Comparison of ENCODE assay signal across 12 mouse cellular contexts in the genomic region with DNA sequence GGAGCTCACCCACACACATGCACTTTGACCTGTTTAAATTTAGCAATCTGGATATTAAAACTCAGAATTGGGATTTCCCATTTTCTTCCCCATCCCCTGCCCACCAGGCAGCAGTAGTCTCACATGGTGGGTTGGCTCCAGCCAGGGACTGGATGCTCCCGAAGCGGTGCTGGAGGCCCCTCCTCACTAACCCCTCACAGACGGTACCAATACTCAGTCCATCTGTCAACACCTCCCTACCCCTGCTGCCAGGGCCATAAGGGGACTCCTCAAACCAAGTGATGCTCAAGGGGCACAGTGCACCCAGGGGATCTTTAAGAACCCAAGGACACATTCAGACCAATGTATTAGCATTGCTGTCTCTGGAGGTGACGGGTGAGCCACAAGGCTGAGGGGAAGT. TPM values are rescaled to one million over a fixed set of nuclear protein-coding genes. Genes with fewer than 3 reads are reported as not detected.
DNase-seq lines count a peak whose midpoint lies in the region; ATAC-seq lines count a peak whose summit lies in the region.
"Had no signal": no experiment of that assay in that cellular context is flagged by ENCODE, and none has a peak within 500 bp of the region (broad histone marks: within the 10 kb centered on the region; RNA-seq: fewer than 3 reads in every experiment).

No protein-coding gene starts in this region.

- no peak for ATAC-seq in hindbrain, embryonic 11.5 days (ENCODE audit: low FRiP score)
- ATAC-seq in liver, embryonic 13.5 days (ENCODE audit: low read depth), result no peak
- ATAC-seq: Patski had no signal

- no peak for DNase-seq in hindbrain, embryonic 10.5 days (ENCODE audit: low spot score)
- DNase-seq in hindbrain, embryonic 11.5 days (ENCODE audit: low spot score), result no peak
- peak; percentile 2 for DNase-seq in 3T3-L1 (ENCODE audit: low read depth, low spot score)
- DNase-seq in embryonic facial prominence, embryonic 10.5 days (ENCODE audit: low spot score), result no peak
- no peak for DNase-seq in liver, embryonic 13.5 days
- no peak for DNase-seq in adrenal gland, adult (ENCODE audit: inconsistent age in 2 of 2, low spot score in 1 of 2)
- DNase-seq in right cerebral cortex, postnatal 36 days (ENCODE audit: low spot score in 2 of 2), result no peak
- DNase-seq: cerebellum, adult 8-10 months; kidney, adult 9 months; thymus, adult 18-20 months had no signal

- no peaks in the 10 kb centered on the region for H3K27me3 ChIP-seq in hindbrain, embryonic 10.5 days (ENCODE audit: insufficient read depth, poor library complexity, severe bottlenecking)
- no peaks in the 10 kb centered on the region for H3K27me3 ChIP-seq in hindbrain, embryonic 11.5 days (ENCODE audit: control insufficient read depth, insufficient read depth, low read length)
- H3K27me3 ChIP-seq in embryonic facial prominence, embryonic 10.5 days (replicated peaks; ENCODE audit: low read depth, poor library complexity, severe bottlenecking), result no peaks in the 10 kb centered on the region
- no peaks in the 10 kb centered on the region for H3K27me3 ChIP-seq in liver, embryonic 13.5 days
- H3K27me3 ChIP-seq: hindbrain, embryonic 13.5 days; Patski had no signal

- peaks cover 64% of the 10 kb centered on the region for H3K4me1 ChIP-seq in hindbrain, embryonic 10.5 days (replicated peaks)
- no peaks in the 10 kb centered on the region; the same call in 1 of the 2 replicates for H3K4me1 ChIP-seq in hindbrain, embryonic 11.5 days (replicated peaks; ENCODE audit: control insufficient read depth, insufficient read depth, low read length)
- H3K4me1 ChIP-seq in embryonic facial prominence, embryonic 10.5 days, result peaks cover 60% of the 10 kb centered on the region
- peaks cover 45% of the 10 kb centered on the region for H3K4me1 ChIP-seq in liver, embryonic 13.5 days (replicated peaks)

- 0 out of 2 replicates have a peak, but pooled peaks cover 7% of the 10 kb centered on the region for H3K36me3 ChIP-seq in hindbrain, embryonic 10.5 days
- H3K36me3 ChIP-seq in hindbrain, embryonic 11.5 days (ENCODE audit: control insufficient read depth, insufficient read depth, low read length), result no peaks in the 10 kb centered on the region
- peaks cover 14% of the 10 kb centered on the region for H3K36me3 ChIP-seq in embryonic facial prominence, embryonic 10.5 days (replicated peaks)
- H3K36me3 ChIP-seq in liver, embryonic 13.5 days, result peaks cover 5% of the 10 kb centered on the region
- H3K36me3 ChIP-seq: hindbrain, embryonic 13.5 days had no signal

- peak overlapping the region; percentile 20; the same call in 1 of the 2 replicates for H3K27ac ChIP-seq in hindbrain, embryonic 10.5 days
- no peak overlapping the region for H3K27ac ChIP-seq in hindbrain, embryonic 11.5 days (ENCODE audit: low read depth, low read length)
- H3K27ac ChIP-seq in embryonic facial prominence, embryonic 10.5 days (replicated peaks), result peak overlapping the region; percentile 32; the same call in 1 of the 2 replicates
- peak overlapping the region; percentile 71; the same call in 1 of the 2 replicates for H3K27ac ChIP-seq in liver, embryonic 13.5 days
- H3K27ac ChIP-seq: hindbrain, embryonic 13.5 days had no signal

- 67% methylated on average over 4 of the region's 4 CpGs for WGBS in hindbrain, embryonic 10.5 days
- WGBS in hindbrain, embryonic 11.5 days, result 71% methylated on average over 4 of the region's 4 CpGs
- 82% methylated on average over 4 of the region's 4 CpGs for WGBS in embryonic facial prominence, embryonic 10.5 days
- 74% methylated on average over 4 of the region's 4 CpGs for WGBS in liver, embryonic 13.5 days (ENCODE audit: insufficient replicate concordance)

- H3K4me3 ChIP-seq in hindbrain, embryonic 10.5 days, result no peak overlapping the region
- no peak overlapping the region for H3K4me3 ChIP-seq in hindbrain, embryonic 11.5 days (ENCODE audit: low read depth, low read length)
- no peak overlapping the region for H3K4me3 ChIP-seq in embryonic facial prominence, embryonic 10.5 days
- no peak overlapping the region for H3K4me3 ChIP-seq in liver, embryonic 13.5 days (replicated peaks)
- H3K4me3 ChIP-seq: hindbrain, embryonic 13.5 days had no signal

- H3K9ac ChIP-seq in hindbrain, embryonic 11.5 days (ENCODE audit: low read depth, low read length), result no peak overlapping the region
- no peak overlapping the region for H3K9ac ChIP-seq in liver, embryonic 13.5 days
- H3K9ac ChIP-seq: hindbrain, embryonic 13.5 days had no signal

- H3K4me2 ChIP-seq in hindbrain, embryonic 11.5 days (replicated peaks; ENCODE audit: low read depth, low read length), result no peak overlapping the region
- H3K4me2 ChIP-seq in liver, embryonic 13.5 days, result no peak overlapping the region
- H3K4me2 ChIP-seq: hindbrain, embryonic 13.5 days had no signal

- H3K9me3 ChIP-seq in hindbrain, embryonic 10.5 days, result no peaks in the 10 kb centered on the region
- H3K9me3 ChIP-seq in hindbrain, embryonic 11.5 days (ENCODE audit: control insufficient read depth, low read length), result no peaks in the 10 kb centered on the region
- H3K9me3 ChIP-seq in embryonic facial prominence, embryonic 10.5 days, result no peaks in the 10 kb centered on the region
- H3K9me3 ChIP-seq in liver, embryonic 13.5 days (replicated peaks), result no peaks in the 10 kb centered on the region
- H3K9me3 ChIP-seq: hindbrain, embryonic 13.5 days had no signal

RNA-seq across cellular contexts. Expression of gene Ppif, which starts 16.7 kb away (rescaled TPM):
- 47.3 and 55.7 TPM in 2 replicates for polyA plus RNA-seq in hindbrain, embryonic 10.5 days (2016; fragmentation: Nextera tagmentation; extraction: Ambion mirVana)
- 32.3 and 33.3 TPM in 2 replicates for polyA plus RNA-seq in hindbrain, embryonic 11.5 days (2014; fragmentation: Nextera tagmentation; extraction: Ambion mirVana)
- polyA plus RNA-seq in embryonic facial prominence, embryonic 10.5 days (2016; fragmentation: Nextera tagmentation; extraction: Ambion mirVana), result 76.6 and 77.0 TPM in 2 replicates
- 37.8 and 52.3 TPM in 2 replicates for polyA plus RNA-seq in liver, embryonic 13.5 days (2015; fragmentation: Nextera tagmentation; extraction: Ambion mirVana)

RNA-seq across cellular contexts. Expression of gene Zcchc24, which starts 58.2 kb away (rescaled TPM):
- polyA plus RNA-seq in hindbrain, embryonic 10.5 days (2016; fragmentation: Nextera tagmentation; extraction: Ambion mirVana), result 8.5 and 10.5 TPM in 2 replicates
- 13.4 and 14.3 TPM in 2 replicates for polyA plus RNA-seq in hindbrain, embryonic 11.5 days (2014; fragmentation: Nextera tagmentation; extraction: Ambion mirVana)
- 12.9 and 15.2 TPM in 2 replicates for polyA plus RNA-seq in embryonic facial prominence, embryonic 10.5 days (2016; fragmentation: Nextera tagmentation; extraction: Ambion mirVana)
- polyA plus RNA-seq in liver, embryonic 13.5 days (2015; fragmentation: Nextera tagmentation; extraction: Ambion mirVana), result 4.3 and 5.1 TPM in 2 replicates
